In the genomic region with DNA sequence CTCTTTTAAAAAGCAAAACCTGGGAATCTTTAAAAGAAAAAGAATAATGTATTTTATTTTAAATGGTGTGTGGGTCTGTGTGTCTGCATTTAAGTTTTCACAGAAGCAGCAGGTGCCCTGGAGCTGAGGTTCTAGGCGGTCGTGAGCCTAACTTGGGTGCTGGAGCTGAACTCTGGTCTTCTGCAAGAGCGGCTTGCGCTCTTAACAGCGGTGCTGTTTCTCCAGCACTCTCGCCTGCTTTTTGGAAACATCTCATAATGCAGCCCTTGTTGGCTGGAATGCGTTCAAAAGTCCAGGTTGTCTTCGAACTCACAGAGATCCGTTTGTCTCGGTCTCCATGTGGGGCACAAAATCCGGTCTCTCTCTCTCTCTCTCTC, we compare ENCODE assay signal across 1 mouse cellular context.
TF ChIP-seq lines count a peak whose summit lies in the region.

No protein-coding gene starts in this region.

TF ChIP-seq in CH12.LX, 34 proteins besides CTCF, POLR2A, EP300 and RAD21:
- TF ChIP-seq NELFE (IDR thresholded peaks at IDR 0.05; ENCODE audit: low read depth, low read length), result no peak
- no peak for TF ChIP-seq BHLHE40 (IDR thresholded peaks at IDR 0.05; ENCODE audit: low read depth, low read length)
- no peak for TF ChIP-seq USF2 (conservative IDR thresholded peaks at IDR 0.05; ENCODE audit: low read depth, low read length)
- TF ChIP-seq TBP (conservative IDR thresholded peaks at IDR 0.05; ENCODE audit: low read depth, low read length), result no peak
- no peak for TF ChIP-seq HCFC1 (IDR thresholded peaks at IDR 0.05; ENCODE audit: low read depth, low read length)
- no peak for TF ChIP-seq ZMIZ1 (IDR thresholded peaks at IDR 0.05; ENCODE audit: low read depth, low read length)
- TF ChIP-seq POLR2AphosphoS2 (IDR thresholded peaks at IDR 0.05; ENCODE audit: low read depth, low read length), result no peak
- TF ChIP-seq NRF1 (IDR thresholded peaks at IDR 0.05; ENCODE audit: low read depth, low read length), result no peak
- no peak for TF ChIP-seq ZNF384 (IDR thresholded peaks at IDR 0.05; ENCODE audit: low read depth, low read length)
- TF ChIP-seq IRF4 (IDR thresholded peaks at IDR 0.05; ENCODE audit: low read depth, low read length), result no peak
- TF ChIP-seq ELF1 (IDR thresholded peaks at IDR 0.05; ENCODE audit: low read depth, low read length), result no peak
- no peak for TF ChIP-seq MYC (IDR thresholded peaks at IDR 0.05; ENCODE audit: low read depth, low read length)
- TF ChIP-seq TCF12 (IDR thresholded peaks at IDR 0.05; ENCODE audit: low read depth, low read length), result no peak
- no peak for TF ChIP-seq PAX5 (IDR thresholded peaks at IDR 0.05; ENCODE audit: low read length)
